Mouse (Mus musculus) ES-CJ7 (cell line): ENCODE results near the gene Pakap.

Experiments
- DNase-seq: peaks from one replicate; pipeline ENCODE4 v3.0.0; 2011; ENCODE audit warnings: low read depth, low spot score

Gene Pakap

GRCm38 (mm10) chr4:57715849-57716248, 147.9 kb downstream of the Pakap start:
- DNase-seq: no peak

GRCm38 (mm10) chr4:57716735-57717134, 148.8 kb downstream of the Pakap start:
- DNase-seq: no peak

GRCm38 (mm10) chr4:57717354-57717753, 149.4 kb downstream of the Pakap start, which contains the start of gene Akap2:
Gene Akap2 (plus strand): TSS chr4:57717657.
- DNase-seq: no peak

- peak; percentile 56 for DNase-seq
Measured at GRCm38 (mm10) chr4:57719370-57719769, 151.4 kb downstream of the Pakap start.

GRCm38 (mm10) chr4:57720869-57721361, 152.9 kb downstream of the Pakap start:
- peak; percentile 40 for DNase-seq

GRCm38 (mm10) chr4:57722296-57722695, 154.3 kb downstream of the Pakap start:
- no peak for DNase-seq

GRCm38 (mm10) chr4:57723659-57724058, 155.7 kb downstream of the Pakap start:
- DNase-seq: peak; percentile 65

- DNase-seq: no peak
Measured at GRCm38 (mm10) chr4:57725569-57725968, 157.6 kb downstream of the Pakap start.

GRCm38 (mm10) chr4:57728611-57729183, 160.7 kb downstream of the Pakap start:
- DNase-seq: no peak

- no peak for DNase-seq
Measured at GRCm38 (mm10) chr4:57730047-57730446, 162.1 kb downstream of the Pakap start.

- DNase-seq: no peak
Measured at GRCm38 (mm10) chr4:57730801-57731598, 163.0 kb downstream of the Pakap start.

- DNase-seq: no peak
Measured at GRCm38 (mm10) chr4:57732351-57732750, 164.4 kb downstream of the Pakap start.

- DNase-seq: no peak
Measured at GRCm38 (mm10) chr4:57733445-57733844, 165.5 kb downstream of the Pakap start.

- no peak for DNase-seq
Measured at GRCm38 (mm10) chr4:57735426-57735825, 167.4 kb downstream of the Pakap start.

GRCm38 (mm10) chr4:57738856-57739552, 171.0 kb downstream of the Pakap start:
- DNase-seq: no peak

- DNase-seq: no peak
Measured at GRCm38 (mm10) chr4:57743325-57743929, 175.4 kb downstream of the Pakap start.

- DNase-seq: no peak
Measured at GRCm38 (mm10) chr4:57750651-57751050, 182.7 kb downstream of the Pakap start.

GRCm38 (mm10) chr4:57751054-57751453, 183.1 kb downstream of the Pakap start:
- DNase-seq: no peak

GRCm38 (mm10) chr4:57751566-57751965, 183.6 kb downstream of the Pakap start:
- no peak for DNase-seq

GRCm38 (mm10) chr4:57755085-57755484, 187.1 kb downstream of the Pakap start:
- DNase-seq: no peak

- no peak for DNase-seq
Measured at GRCm38 (mm10) chr4:57757997-57758396, 190.0 kb downstream of the Pakap start.

GRCm38 (mm10) chr4:57762424-57762823, 194.4 kb downstream of the Pakap start:
- DNase-seq: no peak
